Mouse (Mus musculus): ENCODE measurements around the gene Mustn1.

- TF ChIP-seq CTCF (IDR thresholded peaks at IDR 0.05; ENCODE audit: extremely low read depth, insufficient read depth, low read length) (no peak), POLR2A (IDR thresholded peaks at IDR 0.05; ENCODE audit: extremely low read depth, insufficient read depth, low read length) (no peak)
Measured at GRCm38 (mm10) chr14:30856885-30857507, 22.0 kb upstream of the Mustn1 start.

Data from cortical plate, adult 2 months (tissue).